Mouse (Mus musculus): ENCODE results near the gene Scd3.
"Not testable (repeated sequence)": the region's sequence is repeated elsewhere in the genome, so short reads cannot be mapped to it uniquely, and the experiment has no call there.

Scd3 gene

DNA sequence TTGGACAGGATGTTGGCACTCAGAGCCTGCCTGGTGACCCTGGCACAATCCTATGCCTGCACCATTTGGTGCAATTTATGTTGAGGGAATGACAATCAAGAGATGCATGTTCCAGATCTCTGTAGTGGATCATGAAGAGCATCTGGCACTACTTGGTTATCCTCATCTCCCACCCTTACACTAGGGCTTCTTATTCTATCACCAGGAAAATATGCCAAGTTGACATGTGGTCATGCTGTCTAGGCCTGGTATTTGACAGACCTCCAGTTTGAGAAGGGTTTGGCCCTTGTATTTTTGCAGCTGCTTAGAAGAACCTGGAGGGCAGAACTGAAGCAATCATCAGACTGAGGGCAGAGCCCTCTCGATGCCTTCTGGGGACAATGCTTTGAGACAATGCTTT, 72.3 kb downstream of the Scd3 start:
- DNase-seq = no peak

DNA sequence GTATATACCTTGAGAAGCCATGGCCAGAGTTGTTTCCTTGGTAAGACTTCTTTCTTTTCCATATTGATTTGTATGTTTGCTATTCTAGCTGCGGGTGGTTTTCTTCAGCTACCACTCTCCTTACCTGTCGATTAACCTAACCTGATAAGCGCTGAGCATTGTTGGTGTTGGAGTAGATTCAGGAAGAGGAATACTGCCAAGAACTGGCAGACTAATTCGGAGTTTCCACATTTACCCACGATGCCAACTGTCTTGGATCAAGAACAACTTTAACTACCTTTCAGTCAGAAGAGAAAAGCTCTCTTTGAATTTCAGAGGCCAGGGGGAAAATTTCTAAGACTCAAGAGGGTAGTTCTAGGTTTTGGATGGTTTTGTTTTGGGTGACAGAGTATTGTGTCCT, 73.8 kb downstream of the Scd3 start:
- DNase-seq = no peak

DNA sequence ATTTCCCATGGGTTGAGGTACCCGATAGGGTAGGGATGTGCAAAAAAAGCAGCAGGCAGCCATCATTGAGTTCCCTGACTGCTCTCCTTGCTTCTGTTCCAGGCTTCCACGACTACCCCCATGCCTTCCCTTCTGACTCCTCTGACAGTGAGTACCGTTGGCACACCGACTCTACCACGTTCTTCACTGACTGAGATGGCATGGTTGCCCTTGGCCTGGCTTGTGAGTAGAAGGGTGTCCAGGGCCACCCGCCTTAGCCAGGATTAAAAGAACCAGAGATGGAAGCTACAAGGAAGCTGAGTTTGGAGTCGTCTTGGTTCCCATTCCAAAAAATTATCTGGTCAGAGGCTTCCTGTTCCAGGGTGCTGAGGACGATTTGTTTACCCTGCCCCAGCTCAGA, 74.9 kb downstream of the Scd3 start:
- DNase-seq = no peak

DNA sequence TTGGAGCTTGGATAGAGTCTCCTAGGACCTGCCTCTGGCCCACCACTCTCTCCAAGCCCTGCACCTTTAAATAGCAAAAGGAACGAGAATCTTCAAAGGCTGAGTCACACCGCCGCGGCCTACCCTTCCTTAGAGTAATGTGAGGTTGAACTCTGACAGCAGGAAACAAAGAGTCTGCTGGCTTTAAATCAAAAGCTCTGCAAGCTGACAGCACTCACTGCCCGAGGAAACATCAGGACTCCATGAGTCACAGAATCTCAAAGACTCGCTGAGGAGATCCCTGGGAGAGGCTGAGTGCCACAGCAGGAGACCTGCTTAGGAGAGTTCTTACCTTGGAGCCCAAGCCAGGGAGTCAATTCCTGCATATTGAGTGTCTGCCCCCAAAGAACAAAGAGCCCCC, 77.7 kb downstream of the Scd3 start:
- peak; percentile 71 for DNase-seq

DNA sequence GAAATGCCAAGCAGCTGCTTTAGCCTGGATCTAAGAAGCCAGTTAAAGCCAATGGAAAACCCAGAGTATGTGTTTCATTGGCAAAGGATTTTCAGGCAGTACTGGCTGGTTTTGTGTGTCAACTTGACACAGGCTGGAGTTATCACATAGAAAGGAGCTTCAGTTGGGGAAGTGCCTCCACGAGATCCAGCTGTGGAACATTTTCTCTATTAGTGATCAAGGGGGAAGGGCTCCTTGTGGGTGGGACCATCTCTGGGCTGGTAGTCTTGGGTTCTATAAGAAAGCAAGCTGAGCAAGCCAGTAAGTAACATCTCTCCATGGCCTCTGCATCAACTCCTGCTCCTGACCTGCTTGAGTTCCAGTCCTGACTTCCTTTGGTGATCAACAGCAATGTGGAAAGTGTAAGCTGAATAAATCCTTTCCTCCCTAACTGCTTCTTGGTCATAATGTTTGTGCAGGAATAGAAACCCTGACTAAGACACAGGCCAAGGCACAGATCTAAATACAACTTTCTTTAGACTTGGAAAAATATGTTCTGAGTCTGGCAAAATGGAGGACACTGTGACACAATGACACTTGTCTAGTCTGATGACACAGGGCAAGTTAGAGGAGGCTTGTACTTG, 78.9 kb downstream of the Scd3 start:
- DNase-seq = not testable (repeated sequence)

DNA sequence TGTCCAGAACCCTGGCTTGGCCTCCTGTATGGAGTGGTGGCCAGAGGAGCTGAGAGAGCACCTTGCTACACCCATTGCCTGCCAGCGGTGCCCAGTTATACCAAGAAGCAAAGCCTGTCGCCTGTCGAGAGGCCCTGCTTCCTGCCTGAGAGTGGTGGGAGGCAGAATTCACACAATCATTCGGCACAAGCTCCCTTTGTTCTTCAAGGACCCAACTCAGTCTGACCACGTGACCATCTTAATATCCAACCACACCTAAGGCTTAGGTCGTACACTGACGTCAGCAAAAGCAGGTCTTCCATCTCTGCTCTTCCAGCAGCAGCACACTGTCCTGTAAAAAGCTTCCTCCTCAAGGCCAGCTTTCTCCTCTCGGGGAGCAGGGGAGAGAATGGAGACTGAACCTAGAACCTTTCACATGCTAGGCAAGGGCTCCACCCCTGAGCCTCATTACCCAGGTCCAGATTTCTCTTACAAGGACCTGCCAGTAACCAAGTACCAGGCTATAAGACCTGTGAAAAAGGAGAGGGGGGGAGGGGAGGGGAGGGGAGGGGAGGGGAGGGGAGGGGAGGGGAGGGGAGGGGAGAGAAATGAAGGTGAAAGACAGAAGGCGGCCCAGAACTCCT, 79.6 kb downstream of the Scd3 start:
- DNase-seq = peak; percentile 42

DNA sequence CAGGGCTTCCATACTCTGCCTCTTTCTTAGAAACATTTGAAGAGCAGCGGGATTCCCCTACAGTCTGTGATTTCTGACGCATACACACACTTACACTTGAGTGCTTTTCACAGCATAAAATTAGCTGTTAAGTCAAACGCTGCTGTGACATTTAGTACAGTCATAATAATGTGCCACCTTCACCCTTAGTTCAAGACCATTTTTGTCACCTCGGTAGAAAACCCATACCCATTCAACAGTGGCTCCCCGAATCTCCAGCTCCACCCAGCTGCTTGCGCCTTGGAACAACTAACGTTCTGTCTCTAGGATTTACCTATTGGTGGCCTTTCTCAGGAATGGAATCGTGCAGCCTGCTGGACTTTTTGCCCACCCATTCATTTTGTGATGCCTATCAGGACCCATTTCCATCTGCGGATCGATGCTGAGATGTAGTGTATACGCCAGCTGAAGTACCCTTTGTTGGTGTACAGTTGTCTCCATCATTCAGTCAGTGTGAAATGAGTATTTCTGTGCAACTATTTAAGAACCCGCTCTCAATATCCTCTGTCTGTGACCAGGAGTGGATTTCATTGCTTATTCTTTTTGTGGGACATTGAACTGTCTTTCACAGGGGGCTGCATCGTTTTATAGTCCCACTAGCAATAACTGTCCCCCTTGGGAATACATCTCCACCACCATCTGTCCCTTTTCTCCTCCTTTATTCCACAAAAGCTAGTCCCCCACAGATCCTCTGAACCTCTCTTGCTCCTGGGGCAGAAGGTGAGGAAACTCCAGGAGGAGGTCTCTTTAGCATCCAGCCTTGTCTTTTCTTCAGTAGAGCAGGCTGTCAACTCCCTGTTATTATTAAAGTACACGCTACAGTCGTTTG, 80.3 kb downstream of the Scd3 start:
- peak; percentile 28 for DNase-seq

DNA sequence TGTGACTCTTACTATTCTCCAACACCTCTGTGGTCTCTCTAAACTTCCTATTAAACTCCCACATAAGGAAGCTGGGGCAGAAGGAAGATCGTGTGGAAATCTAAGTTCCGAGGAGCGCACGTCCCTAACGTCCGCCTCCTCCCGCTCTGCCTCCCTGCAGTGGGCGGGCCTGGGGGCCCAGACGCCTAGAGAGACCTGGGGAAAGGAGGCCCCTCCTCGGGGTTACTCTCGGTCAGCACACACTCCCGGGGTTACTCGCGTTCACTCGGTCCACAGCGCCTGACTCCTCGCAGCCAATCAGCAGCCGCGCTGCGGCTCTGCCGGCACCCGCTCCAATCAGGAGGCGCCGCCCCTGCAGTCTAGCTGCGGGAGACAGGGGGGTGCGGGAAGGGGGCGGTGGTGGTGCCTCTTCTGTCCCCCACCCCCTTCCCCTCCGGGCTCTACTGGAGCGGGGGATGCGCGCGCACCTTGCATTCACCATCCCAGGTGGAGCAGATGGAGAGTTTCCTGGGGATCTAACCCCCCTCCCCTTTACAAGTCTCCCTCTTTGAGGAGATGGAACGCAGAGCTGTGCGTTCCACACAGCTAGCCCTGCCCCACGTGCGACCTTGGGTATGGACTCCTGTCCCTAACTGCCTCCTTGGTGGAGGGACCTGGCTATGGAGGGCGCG, 81.1 kb downstream of the Scd3 start:
- peak; percentile 98 for DNase-seq

DNA sequence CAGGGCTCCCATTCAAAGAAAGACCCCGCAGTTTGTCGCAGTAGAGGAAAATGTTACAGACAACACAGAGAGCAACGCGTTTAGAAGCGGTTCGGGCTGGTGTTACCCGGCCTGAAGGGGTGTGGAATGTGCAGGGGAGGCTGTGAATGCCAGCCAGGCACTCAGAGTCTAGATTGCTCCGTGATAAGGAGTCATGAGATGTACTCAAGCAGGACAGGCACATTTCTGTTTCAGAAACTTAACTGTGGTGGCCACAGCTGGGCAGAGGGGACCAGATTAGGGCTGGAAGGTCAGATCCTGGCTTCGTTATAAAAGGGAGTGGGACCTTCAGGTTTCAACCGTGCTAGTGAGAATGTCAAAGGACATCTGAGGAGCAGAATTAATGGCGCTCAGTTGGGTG, 81.7 kb downstream of the Scd3 start:
- peak; percentile 68 for DNase-seq

DNA sequence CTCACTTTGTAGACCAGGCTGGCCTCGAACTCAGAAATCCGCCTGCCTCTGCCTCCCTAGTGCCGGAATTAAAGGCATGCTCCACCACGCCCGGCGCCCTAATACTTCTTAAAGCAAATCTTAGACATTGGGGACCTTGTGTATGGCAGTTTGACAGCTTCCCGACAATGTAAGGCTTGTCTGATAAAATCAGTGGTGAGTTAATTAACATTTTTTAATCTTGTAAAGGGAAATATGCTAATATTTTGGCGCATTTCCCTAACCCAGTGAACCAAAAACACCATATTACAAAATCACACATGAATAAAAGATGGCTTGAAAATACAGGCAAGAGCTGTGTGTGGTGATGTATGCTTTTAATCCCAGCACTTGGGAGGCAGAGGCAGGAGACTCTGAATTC, 82.5 kb downstream of the Scd3 start:
- no peak for DNase-seq

DNA sequence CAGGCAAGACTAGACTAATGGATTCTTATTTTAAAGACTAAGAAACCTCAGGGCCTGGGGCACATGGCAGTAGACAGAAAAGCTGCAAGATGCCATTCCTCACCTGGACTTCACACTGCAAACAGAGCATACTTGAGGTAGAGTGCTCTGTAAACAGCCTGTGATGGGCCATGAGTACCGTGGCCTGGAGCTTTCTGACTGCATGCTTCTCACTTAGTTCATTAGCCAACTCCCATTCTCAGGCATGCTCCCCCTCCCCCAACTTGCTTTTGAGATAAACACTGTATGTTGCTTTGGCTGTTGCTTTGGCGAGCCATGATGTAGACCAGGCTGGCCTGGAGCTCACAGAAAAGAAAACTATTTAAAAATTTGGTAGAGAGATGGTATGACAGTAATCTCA, 83.0 kb downstream of the Scd3 start:
- DNase-seq = no peak

DNA sequence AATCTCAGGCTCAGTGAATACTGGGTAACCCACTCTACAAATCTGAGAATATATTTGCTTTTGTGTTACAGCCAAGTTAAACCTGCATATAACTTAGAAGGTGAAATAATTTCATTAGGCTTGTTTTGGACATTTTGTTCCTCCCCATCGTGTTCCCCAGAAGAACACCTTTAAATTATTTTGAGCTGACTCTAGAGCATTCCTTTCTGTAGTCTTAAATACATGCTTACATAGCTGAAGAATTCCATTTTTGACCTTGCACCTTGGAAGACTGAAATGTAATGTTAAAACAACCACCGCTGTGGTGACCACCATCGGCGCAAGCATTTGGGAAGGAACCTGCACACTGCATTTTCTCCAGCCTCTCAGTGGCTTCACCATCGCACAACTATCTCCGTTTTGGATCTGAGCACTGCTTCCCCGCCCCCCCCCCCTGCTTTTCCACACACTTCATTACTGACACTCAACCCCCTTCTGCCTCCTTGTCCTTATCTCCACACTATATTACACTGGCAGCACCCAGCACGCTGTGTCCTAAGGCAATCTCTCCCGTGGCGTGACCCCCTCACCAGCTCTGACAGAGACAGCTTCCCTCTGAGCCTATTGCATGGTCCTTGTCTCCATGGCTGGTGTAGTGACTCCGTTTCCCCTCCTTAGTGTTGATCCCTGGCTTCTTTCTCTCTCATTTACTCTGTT, 84.5 kb downstream of the Scd3 start:
- DNase-seq = no peak

DNA sequence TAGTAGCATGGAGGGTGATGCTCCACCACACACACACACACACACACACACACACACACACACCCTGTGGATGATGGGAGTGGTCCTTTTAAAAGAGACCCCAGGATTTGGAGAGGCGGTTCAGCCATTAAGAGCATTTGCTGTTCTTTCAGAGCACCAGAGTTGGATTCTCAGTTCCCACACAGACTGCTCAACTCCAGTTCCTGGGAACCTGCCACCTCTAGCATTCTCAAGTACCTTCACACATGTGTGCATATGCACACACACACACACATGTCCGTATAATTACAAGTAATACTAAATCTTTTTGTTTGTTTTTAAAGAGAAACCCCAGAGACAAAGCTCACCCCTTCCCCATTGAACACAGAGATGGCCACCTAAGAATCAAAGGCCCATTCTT, 89.0 kb downstream of the Scd3 start:
- no peak for DNase-seq

DNA sequence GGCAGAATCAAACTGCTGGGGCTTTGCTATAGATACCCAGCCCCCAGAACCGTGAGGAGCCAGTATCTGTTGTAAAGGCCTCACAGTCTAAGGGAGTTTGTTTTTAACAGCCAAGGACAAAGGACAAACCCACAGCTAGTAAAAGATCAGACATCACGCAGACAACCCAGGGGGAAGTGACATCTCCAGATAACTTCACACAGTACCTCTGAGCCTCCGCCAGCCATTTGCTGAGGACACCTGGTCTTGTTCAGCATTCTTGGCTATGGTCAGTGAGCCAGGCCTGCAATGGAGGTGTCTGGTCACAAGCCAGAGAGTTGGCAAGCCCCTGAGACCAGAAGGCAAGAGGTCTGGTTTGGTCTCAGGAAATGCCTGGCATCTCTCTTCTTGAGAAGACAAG, 89.4 kb downstream of the Scd3 start:
- DNase-seq = no peak

DNA sequence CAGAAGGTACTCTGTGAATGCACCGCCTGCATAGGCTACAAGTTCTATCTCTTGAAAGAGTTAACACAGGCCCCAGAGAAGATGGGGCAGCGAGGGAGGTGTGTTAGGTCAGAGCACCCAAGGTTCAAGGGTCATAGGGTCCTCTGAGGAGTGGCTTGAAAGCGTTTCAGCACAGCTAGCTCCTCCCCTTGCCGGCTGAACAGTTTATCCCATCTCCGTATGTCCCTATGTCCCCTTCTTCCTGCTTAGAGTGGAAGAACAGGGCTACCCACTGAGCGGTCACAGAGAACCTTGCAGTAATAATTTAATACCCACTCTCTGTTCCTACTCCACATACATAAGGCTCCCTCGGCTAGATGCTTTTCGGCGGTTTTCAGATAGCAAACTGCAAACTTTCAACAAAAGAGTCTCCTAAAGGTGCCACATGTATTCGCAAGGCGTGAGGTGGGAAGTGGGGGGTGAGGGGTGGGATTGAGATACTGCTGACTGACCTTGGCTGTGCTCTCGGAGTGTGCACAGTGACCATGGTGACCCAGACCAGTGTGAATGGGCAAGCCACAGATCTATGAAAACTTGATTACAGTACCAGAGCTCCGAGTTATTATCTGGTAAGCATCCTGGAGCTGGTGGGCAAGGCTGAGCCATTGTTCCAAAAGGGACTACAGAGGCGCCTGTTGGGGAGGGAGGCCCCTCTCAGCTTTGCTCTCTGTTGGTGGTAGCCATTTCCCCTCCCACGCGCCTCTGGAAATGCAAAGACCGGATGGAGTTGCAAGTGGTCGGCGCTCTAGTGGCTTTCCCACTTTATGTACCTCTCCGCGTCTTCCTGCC, 90.1 kb downstream of the Scd3 start, which contains the start of gene Scd2:
TSS of gene Scd2 (plus strand) at position 734 of the 828 bp plus-strand sequence.
- DNase-seq = peak; percentile 72

Data from embryo, embryonic 11 days (tissue).